Mouse (Mus musculus) heart, embryonic 16.5 days (tissue): ENCODE measurements around the gene Gmeb2. TPM values are rescaled to one million over a fixed set of nuclear protein-coding genes. Genes with fewer than 3 reads are reported as not detected.

ENCODE experiments used
- ATAC-seq: fragments of 200-750 bp; cut with Nextera tagmentation; replicated peaks from 2 replicates; pipeline ENCODE4 v1.8.0; 2017; ENCODE audit warnings: moderate number of reproducible peaks; ENCODE audit not compliant: insufficient read depth, low FRiP score; ENCODE audit errors: extremely low read depth
- H3K27ac ChIP-seq: fragments of 300-500 bp; sonication (generic); 2 replicates; pipeline ENCODE4 v1.5.1; 2014; ENCODE audit warnings: mild to moderate bottlenecking, low read length, control low read depth, moderate library complexity
- H3K27me3 ChIP-seq: fragments of 300-500 bp; sonication (generic); 2 replicates; pipeline ENCODE4 v1.6.1; 2014; ENCODE audit warnings: low read length, mixed read lengths; ENCODE audit not compliant: control insufficient read depth, insufficient read depth
- H3K36me3 ChIP-seq: fragments of 300-500 bp; sonication (generic); 2 replicates; pipeline ENCODE4 v1.6.1; 2014; ENCODE audit not compliant: control insufficient read depth, insufficient read depth
- H3K4me1 ChIP-seq: fragments of 300-500 bp; sonication (generic); 2 replicates; pipeline ENCODE4 v1.6.1; 2014; ENCODE audit warnings: low read length, mixed read lengths; ENCODE audit not compliant: control insufficient read depth, insufficient read depth
- H3K4me2 ChIP-seq: fragments of 300-500 bp; sonication (generic); 2 replicates; pipeline ENCODE4 v1.6.1; 2014; ENCODE audit warnings: low read depth, mild to moderate bottlenecking, control low read depth, low read length
- H3K4me3 ChIP-seq: fragments of 300-500 bp; sonication (generic); 2 replicates; pipeline ENCODE4 v1.5.1; 2014; ENCODE audit warnings: mild to moderate bottlenecking, control low read depth, low read length
- H3K9ac ChIP-seq: fragments of 300-500 bp; sonication (generic); 2 replicates; pipeline ENCODE4 v1.6.1; 2014; ENCODE audit warnings: low read length, control low read depth
- H3K9me3 ChIP-seq: fragments of 300-500 bp; sonication (generic); replicated peaks from 2 replicates; pipeline ENCODE4 v1.6.1; 2016; ENCODE audit warnings: low read length; ENCODE audit not compliant: control insufficient read depth
- WGBS: fragments of 180-500 bp; shearing (Covaris S2); extraction: QIAGEN DNeasy Blood & Tissue Kit; methylation state at CpG from one replicate; pipeline ENCODE4 v1.1.7; 2014; 5-methylcytosine and 5-hydroxymethylcytosine counted together
- polyA plus RNA-seq: library from polyadenylated mRNA; unstranded; fragments of >200 nt; fragmentation: Nextera tagmentation; extraction: Ambion mirVana; gene quantifications from 2 replicates; pipeline ENCODE4 v1.2.1, GENCODE M21; 2015

Gene Gmeb2
- polyA plus RNA-seq, 1 experiment from 2014 or later = 8.8 TPM

DNA sequence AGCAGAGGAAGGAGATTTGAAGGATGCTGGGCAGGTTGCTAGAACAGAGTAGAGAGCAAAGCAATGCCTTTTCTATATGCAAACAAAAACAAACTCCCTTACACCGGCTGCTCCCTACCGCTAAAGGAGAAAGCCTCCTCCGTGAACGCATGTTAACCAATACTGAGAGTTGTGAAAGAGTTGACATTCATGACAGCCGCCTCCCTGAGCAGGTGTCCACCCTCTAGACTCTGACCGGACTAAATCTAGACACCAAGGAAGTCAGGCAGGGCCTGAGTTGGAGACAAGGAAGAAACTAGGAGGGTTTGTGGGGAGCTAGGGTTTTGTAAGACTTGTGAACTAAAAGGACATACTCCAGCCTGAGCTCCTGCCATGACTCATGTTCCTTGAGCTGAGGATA is 84.9 kb downstream of the Gmeb2 start:
- Histone ChIP-seq H3K4me3 (no peak overlapping the region), H3K9me3 (no peaks in the 10 kb centered on the region), H3K27me3 (no peaks in the 10 kb centered on the region), H3K9ac (no peak overlapping the region), H3K36me3 (no peaks in the 10 kb centered on the region), H3K4me2 (no peak overlapping the region), H3K27ac (no peak overlapping the region), H3K4me1 (no peaks in the 10 kb centered on the region)
- WGBS = 73% methylated on average over 6 of the region's 6 CpGs
- ATAC-seq = no peak

DNA sequence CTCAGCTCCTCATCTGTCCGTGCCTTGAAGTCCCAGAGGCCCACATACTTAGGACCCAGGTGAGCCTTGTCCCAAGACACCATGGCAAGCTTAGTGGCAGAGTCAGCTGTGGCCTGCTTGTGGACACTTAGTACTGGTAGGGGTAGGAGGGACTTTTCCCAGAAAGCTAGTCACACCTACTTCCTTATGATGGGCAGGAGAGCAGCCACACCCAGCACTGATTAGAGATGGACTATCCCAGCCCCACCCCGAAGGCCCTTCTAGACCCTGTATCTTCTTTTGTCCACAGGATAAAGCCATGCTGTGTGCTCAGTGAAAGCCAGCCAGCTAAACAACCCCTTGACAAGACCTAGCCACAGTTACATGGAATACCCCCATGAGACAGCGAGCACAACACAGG is 85.4 kb downstream of the Gmeb2 start, which contains the start of gene Ptk6:
TSS of gene Ptk6 (minus strand) at position 368 of the 400 bp plus-strand sequence.
- Histone ChIP-seq H3K4me1 (no peaks in the 10 kb centered on the region), H3K4me3 (no peak within 1 kb of the TSS), H3K36me3 (no peaks in the 10 kb centered on the region), H3K27ac (no peak within 1 kb of the TSS), H3K27me3 (no peaks in the 10 kb centered on the region), H3K9me3 (no peaks in the 10 kb centered on the region), H3K9ac (no peak within 1 kb of the TSS), H3K4me2 (no peak within 1 kb of the TSS)
- no peak for ATAC-seq
- WGBS = 81% methylated on average over 3 of the region's 3 CpGs

DNA sequence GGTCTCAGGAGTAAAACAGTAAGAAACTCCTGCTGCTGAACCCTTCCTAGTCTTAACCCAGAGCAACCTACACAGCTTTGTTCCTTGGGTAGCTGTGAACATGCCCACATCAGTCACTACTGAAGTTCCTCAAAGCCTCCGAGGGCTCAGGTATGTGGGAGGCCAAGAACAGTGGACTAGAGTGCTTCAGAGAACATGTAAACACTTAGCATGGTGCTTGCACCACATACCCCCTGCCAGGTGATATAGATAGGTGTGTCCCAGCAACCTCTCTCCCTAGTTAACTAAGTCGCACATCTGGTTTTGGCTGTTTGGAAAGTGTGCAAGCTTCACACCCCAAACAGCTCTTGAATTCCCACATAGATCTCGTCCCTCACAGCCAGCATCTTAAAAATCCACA is 86.2 kb downstream of the Gmeb2 start:
- Histone ChIP-seq H3K36me3 (no peaks in the 10 kb centered on the region), H3K9me3 (no peaks in the 10 kb centered on the region), H3K4me1 (no peaks in the 10 kb centered on the region), H3K4me3 (no peak overlapping the region), H3K9ac (no peak overlapping the region), H3K27ac (no peak overlapping the region), H3K27me3 (no peaks in the 10 kb centered on the region), H3K4me2 (no peak overlapping the region)
- ATAC-seq = no peak
- WGBS = 47% methylated on average over 3 of the region's 3 CpGs

Other genes with a start within 250 kb of the Gmeb2 start
- gene Chrna4, start 244.5 kb downstream of the Gmeb2 start, polyA plus RNA-seq = 0.22 and 0.37 TPM in 2 replicates
- 0.07 and 0.11 TPM in 2 replicates for gene Kcnq2, start 152.7 kb downstream of the Gmeb2 start, polyA plus RNA-seq
- 7.1 and 12.4 TPM in 2 replicates for gene Eef1a2, start 131.0 kb downstream of the Gmeb2 start, polyA plus RNA-seq
- 135 and 154 TPM in 2 replicates for gene Ppdpf, start 100.8 kb downstream of the Gmeb2 start, polyA plus RNA-seq
- gene Ptk6, start 85.2 kb downstream of the Gmeb2 start, polyA plus RNA-seq = 0.07 TPM in 1 of 2 replicates, not detected in the other
- gene Srms, start 74.8 kb downstream of the Gmeb2 start, polyA plus RNA-seq = 0.05 and 0.27 TPM in 2 replicates
- gene Fndc11, start 68.0 kb downstream of the Gmeb2 start, polyA plus RNA-seq = 0.12 and 0.20 TPM in 2 replicates
- gene Helz2, start 46.0 kb downstream of the Gmeb2 start, polyA plus RNA-seq = 1.2 and 1.5 TPM in 2 replicates
- gene Stmn3, start 26.5 kb upstream of the Gmeb2 start, polyA plus RNA-seq = 1.4 and 1.9 TPM in 2 replicates
- 23.8 and 25.9 TPM in 2 replicates for gene Rtel1, start 31.7 kb upstream of the Gmeb2 start, polyA plus RNA-seq
- 28.0 and 30.7 TPM in 2 replicates for gene Zgpat, start 76.9 kb upstream of the Gmeb2 start, polyA plus RNA-seq
- gene Arfrp1, start 77.4 kb upstream of the Gmeb2 start, polyA plus RNA-seq = 63.0 and 65.7 TPM in 2 replicates
- 15.6 and 18.1 TPM in 2 replicates for gene Lime1, start 92.0 kb upstream of the Gmeb2 start, polyA plus RNA-seq
- gene Zbtb46, start 171.4 kb upstream of the Gmeb2 start, polyA plus RNA-seq = 9.8 and 10.3 TPM in 2 replicates
- gene Abhd16b, start 205.2 kb upstream of the Gmeb2 start, polyA plus RNA-seq = 0.17 and 0.19 TPM in 2 replicates
- 123 and 125 TPM in 2 replicates for gene Tpd52l2, start 209.1 kb upstream of the Gmeb2 start, polyA plus RNA-seq
- 77.9 and 82.1 TPM in 2 replicates for gene Dnajc5, start 232.4 kb upstream of the Gmeb2 start, polyA plus RNA-seq